Mouse (Mus musculus) urinary bladder, postnatal 14 days (tissue): ENCODE data around the gene Nbea.
A peak's percentile ranks its signal among the peaks of the same experiment; 100 is the strongest.
"Not testable (repeated sequence)": the region's sequence is repeated elsewhere in the genome, so short reads cannot be mapped to it uniquely, and the experiment has no call there.

ENCODE experiments used
- DNase-seq: peaks from one replicate; pipeline ENCODE4 v3.0.0; 2021; ENCODE audit warnings: low spot score

Gene Nbea

DNA sequence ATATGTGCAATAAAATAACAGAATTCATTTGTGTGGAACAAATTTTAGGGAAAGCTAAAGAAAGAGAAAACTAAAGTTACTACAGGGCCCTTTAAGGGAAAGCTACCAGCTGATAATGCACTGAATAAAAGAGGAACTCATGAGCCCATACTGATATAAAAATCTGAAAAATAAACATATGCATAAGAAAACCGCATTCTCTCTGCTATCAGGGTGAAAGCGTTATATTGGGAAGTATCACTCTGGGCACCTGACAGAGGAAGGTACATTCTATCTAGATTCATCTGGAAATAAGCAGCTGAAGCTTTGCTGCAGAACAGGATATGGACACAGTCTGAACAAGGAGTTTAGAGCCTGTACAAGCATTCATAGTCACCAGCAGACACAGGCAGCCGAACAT, 148.9 kb downstream of the Nbea start:
- DNase-seq: no peak

DNA sequence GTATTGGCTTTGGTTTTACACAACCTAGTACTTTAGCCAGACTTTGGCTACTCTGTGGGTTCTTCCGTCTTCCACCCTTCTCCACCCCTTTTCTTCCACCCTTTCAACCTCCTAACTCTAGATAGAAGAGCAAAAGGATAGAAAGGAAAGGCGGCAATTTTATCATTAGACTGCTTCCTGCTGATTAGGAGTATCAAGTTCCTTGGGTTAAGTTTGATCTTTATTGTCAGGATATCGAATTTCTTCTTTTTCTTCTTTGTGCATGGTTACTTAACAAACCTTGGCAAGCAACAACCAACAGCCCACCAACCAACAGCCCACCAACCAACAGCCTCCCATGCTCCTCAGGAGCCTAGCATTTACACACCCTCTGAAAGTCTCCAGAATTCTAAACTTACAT, 165.0 kb downstream of the Nbea start:
- DNase-seq: no peak

DNA sequence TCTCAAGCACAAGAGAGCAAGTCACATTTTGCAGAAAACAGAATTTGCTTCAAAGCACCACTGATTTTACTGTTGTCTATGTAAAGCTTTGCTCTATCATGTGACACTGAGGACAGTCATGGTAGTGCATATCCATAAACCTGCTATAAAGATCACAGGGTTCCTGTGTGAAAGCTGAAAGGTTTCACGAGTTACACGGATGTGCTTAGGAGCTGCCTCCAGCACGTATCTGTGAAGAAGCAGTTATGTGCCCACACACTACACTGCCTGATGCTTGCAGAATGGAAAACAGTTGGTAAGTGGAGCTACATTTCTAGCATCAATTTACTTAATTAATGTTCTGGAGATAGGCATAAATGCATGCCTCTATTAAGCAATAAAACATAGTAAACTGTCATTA, 172.4 kb downstream of the Nbea start:
- no peak for DNase-seq

DNA sequence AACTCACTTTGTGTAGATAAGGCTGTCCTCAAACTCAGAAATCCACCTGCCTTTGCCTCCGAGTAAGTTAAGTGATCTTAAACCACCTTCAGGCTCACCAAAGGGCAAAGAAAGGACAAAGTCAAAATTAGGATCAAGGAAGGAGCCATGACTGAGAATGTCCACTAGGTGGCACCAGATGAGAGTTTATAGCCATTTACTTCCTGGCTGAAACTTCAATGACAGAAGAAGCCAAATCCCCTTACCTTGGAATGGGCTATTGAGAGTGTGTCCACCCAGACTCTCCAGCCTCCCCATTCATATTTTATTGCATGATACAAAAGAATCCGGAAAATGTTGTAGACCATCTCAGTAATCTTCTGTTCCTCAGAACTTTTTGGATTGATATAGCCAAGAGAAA, 175.5 kb downstream of the Nbea start:
- DNase-seq: peak; percentile 24

DNA sequence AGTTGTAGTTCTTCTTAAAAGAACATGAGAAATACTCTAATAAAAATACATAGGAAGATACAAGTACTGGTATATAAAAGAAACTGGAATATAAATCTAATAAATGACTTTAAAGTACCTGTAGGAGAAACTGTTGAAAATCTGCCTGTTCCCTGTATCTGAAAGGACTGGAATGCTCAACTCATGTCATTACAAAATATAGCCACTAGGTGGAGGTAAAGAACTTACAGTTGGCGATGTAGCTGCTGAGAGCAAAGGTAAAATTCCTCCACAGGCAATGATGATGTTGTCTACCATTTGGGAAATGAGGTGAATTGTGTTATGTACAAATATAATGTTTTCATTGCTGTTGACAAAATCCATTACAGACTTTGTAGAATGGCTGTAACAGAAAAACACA, 183.2 kb downstream of the Nbea start:
- DNase-seq: no peak

DNA sequence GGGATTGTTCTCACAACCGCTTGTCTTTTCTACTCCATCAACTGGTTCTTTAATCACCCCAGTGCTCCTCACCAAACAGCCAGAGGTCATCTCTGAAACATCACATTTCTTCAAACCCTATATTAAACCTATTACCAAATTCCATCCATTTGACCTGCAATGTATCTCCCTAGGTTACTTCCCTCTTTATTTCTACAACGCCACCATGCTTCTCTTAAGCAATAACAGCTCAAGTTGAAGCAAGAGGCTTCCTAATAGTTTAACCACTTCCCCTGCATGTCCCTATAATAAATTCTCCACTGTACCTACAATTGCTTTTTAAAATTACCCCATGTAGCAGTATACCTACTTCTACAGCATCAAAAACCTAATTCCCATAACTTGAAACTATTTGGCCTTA, 205.1 kb downstream of the Nbea start:
- DNase-seq: no peak

DNA sequence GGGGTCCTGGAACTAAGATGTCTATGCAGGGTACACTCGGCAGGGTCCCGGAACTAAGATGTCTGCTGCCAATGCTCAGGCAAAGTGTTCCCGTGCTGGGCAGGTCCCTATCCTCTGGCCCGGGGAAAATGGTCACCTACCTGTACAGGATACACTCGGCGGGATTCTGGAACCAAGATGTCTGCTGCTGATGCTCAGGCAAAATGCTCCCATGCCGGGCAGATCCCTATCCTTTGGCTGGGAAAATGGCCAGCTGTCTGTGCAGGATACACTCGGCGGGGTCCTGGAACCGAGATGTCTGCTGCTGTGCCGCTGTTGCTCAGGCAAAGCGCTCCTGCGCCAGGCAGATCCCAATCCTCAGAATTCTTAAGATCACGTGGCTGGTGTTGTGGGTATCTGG, 206.5 kb downstream of the Nbea start:
- not testable (repeated sequence) for DNase-seq

DNA sequence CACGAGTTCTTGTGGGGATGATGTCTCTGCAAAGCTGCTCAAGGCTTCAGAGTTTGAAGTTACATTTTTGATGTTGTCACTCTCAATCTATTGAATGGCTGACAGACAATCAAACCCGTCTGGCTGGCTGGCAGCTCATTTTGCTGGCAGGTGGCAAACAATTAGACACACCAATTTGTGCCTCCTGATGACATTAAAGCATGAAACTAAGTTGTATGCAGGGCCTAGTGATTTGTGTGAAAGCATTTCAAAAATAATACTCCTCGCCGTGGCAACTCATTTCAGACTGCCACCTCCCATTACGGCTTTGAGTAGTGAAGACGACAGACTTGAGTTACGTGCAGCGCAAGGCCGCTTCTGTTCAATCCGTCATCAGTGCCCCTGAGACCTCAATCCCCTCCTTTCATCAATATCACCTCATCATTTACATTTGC, 217.8 kb downstream of the Nbea start:
- no peak for DNase-seq

DNA sequence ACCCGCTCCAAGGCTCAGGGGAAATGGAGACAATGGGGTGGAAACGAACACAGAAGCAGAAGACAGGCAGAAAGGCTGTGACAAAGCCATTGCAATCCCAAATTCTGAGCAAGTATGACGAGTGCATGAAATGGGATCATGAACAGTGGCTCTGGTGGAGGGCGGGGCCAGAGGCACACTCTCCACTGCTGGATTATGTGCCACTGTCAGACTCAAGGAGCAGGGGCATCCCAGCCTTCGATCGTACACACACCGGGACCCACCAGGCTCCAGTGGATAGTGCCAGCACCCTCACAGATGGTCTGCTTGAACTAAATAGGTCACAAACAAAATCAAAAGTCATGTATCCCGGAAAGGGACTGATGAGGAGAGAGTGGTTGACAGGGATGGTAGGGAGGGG, 220.5 kb downstream of the Nbea start:
- DNase-seq: no peak

DNA sequence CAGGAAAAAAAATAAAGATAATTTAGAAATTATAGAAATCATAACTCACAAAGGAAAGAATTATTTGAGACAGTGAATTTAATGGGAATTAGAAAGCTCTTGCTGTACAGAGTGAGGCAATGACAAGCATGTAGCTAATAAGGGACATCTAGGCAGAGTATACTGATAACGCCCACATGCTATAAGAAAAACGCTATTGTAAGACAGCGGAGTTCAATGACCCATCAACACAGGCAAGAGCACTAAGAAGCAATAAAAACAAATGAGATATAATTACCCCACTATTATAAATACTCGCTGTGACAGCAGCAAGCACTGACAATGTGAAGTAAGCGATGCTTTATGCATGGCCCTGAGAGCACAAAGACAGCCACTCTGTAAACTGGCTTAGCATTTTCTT, 233.5 kb downstream of the Nbea start:
- DNase-seq: no peak

DNA sequence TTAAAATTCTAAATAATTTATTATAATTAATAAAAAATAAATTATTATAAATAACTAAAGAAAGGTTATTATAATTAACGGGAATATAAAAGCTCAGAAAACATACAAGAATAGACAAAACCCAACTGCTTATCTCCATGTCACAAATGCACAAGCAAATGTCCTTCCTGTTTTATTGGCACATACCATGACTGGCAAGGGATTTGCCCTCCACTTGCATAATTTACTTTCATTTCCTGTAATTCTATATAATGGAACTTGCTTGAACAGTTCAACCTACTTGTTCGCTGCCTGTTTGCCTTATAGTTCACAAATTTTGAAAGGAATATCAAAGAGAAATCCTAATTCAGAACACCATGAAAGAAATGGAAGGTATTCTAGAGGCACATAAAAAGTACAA, 234.4 kb downstream of the Nbea start:
- DNase-seq: no peak

DNA sequence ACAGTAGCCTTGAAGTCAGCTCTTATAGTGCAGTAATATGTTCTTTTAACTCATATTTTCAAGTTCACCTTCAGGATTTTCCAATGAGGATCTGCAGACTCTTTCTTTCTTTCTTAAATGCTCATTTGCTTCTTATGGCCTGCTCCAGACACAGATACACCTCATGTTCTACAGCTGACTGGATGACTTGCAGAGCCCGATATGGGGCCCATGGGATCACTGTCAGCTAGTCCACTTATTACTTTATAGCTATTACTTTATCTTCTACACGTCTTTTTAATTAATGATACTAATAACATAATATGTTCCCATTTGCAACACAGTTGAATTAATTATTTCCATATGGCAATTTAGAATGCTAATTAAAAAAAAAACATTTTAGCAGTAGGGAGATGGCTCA, 256.2 kb downstream of the Nbea start:
- DNase-seq: no peak

DNA sequence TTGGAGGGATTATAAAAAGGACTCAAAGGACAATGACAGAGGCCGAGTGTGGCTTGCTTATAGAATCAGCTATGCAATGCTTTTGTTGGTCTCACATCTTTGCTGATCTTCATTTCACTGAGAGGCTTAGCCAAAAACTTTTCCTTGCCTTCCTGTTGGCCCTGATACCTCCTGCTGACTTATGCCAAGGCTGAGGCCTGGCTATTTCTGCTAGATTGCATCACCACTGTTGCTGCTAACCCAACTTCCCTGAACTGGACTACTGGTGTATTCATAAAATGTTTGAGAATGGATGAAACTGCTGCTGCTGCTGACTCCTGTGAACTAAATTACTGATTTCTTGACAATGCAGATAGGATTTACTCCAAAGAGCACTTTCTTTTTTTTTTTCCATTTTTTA, 274.2 kb downstream of the Nbea start:
- no peak for DNase-seq

DNA sequence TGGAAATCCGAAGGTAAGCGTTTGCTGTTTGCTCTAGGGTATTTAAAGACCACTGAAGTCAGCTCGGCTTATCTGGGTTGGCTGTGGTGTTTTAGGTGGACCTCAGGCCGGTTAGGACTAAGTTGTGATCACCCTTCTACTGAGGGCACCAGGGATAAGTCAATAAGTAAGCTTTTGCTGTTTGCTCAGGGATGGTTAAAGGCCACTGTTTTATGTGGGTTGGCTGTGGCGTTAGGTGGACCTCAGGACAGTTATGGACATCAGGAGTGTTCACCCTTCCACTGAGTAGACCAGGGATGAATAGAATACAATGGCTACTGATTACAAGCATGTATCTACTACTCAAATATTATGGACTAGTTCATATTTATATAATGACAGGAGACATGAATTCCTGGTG, 292.9 kb downstream of the Nbea start:
- no peak for DNase-seq

DNA sequence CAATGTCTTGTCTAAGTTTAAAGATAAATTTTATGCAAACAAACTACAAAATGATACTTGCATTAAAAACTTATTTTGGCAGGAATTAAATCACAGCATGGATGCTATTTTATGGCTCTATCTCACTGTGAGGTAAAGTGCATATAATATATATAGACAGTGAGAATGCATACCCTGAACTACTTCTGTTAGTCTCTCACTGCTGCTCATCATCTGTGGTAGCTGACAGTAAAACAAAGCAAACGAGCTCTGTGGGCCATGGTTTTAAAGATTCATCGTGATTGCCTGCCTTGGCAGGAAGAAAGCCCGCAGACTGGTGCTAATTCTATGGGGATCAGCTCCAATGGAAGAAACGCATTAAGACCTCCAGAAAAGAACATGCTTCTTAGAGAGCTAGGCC, 294.3 kb downstream of the Nbea start:
- no peak for DNase-seq

DNA sequence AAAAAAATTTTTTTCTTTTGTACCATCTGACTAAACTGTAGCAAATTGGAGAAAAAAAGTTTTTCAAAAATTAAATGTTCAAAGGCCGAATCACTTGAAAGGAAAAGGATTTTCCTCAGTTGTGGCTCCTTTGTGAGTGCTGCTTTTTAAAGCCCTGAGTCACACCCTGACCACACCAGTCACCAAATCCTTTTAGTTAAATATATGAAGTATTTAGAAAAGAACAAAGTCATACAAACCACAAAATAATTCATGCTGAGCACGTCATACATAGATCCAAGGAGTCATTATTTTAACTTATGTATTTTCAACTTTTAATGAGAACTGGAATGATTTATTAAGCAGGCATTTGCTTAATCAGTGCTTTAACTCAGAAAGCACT, 295.7 kb downstream of the Nbea start:
- DNase-seq: no peak

DNA sequence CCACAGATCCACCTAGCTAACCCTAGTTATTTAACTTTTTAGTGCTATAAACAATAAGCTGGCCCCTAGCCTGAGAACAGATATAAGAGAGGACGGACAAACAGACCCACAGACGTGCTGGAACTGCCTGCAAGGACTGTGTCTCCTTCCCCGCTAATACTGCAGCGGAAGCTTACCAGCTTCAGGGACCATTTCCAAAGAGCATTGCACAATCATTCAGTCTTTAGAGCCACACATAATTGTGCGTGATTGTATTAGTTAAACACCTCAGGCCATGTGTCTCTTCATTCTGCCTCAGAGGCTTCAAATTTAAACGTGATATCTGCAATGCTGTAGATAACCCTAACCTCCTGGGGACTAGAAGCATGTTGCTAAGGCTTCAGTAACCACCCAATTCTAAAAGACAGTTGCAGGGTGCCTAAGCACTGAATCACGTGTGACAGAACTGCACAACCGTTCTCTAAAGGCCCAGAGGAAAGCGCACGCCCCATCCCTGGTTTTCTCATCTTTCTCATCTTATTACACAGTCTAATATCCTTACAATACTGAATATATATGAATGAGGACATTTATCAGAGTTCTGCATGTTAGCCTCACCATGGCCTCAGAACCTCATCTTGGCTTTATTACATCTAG, 296.2 kb downstream of the Nbea start:
- no peak for DNase-seq

DNA sequence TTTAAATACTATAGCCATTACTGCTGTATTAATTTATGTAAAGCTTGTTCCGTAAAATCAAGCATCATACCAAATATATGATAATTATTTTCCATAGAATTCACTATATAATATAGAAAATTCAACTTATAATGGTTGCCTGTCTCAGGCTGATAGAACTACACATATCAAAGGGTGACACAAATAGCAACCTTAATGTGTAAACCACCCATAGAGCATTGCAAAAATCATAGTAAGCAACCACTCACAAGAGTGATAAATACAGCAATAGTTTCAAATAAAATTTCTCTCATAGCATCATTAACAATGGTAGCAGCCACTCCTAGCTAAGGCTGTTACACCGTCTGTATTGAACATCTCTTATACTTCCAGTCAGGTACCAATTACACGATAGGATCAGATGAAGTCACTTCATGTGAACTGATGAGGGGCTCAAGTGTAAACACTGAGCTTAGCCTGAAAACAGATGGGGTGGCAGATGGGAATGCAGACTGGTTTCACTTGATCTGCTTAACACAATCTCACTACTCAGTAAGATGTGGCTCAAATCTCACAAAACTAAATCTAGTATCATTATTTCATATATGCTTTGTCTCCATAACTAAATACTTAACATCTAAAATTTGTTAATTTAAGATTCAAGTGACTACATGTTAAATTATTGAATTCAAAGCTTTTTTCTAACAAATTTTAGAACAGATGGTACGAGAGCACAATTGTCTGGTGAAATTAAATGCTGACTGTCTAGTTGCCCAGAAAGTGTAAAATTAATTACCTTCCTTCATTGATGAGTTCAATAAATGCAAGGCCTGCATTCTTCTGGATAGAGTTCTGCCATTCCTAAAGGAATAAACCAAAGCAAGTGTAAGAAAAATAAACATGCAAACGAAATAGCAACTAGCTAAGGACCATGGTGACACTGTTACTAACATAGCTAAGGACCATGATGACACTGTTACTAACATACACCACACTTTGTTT, 310.3 kb downstream of the Nbea start:
- DNase-seq: no peak

DNA sequence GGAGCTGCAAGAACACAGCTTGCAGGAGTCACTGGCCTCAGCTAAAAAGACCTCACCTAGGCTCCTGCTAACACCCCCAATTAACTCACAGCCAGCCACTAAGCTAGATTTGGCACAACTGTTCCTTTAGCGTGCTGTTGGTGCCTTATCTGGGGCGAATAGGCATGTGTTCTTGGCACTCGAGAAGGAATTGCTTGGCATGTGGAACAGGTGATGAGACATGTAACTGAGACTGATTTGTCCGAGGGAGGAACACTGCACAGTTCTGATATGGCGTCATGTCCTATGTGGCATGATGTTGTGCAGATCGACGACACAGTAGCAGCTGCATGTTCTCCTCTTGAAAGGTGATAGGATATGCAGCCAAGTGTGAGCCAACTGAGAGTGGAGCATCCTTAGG, 331.0 kb downstream of the Nbea start:
- no peak for DNase-seq

DNA sequence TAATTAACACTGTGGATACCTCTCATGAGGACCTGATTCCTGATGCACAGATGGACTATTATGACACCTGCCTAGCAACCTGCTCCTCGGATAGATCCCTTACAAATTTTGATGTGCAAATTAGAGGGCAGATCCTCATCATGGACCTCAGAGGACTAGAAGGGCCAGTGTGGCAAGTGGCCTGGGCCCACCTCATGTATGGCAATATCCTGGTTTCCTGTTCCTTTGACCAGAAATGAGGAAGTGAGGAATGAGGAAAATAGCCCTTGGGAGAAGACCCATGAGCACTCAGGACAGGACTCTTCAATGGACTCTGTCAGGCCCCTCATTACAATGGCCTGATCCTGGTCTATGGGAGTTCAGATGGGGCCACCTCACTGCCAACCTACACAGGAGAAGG, 336.4 kb downstream of the Nbea start:
- DNase-seq: no peak

DNA sequence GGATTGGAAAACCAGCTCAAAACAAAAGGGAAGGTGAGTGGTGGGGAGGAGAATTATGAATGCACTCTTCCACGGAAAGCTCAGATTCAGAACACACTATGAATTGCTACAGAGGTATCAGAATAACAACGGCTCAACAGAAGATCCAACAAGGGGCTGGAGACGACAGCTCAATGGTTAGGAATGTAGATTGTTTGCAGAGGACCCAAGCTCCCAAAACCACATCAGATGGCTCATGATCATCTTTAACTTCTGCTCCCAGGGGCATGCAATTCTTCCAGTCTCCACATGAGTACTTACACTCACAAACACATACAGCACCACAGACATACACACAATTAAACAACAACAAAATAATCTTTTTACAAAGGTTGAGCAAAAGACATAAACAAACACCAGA, 346.3 kb downstream of the Nbea start:
- no peak for DNase-seq

DNA sequence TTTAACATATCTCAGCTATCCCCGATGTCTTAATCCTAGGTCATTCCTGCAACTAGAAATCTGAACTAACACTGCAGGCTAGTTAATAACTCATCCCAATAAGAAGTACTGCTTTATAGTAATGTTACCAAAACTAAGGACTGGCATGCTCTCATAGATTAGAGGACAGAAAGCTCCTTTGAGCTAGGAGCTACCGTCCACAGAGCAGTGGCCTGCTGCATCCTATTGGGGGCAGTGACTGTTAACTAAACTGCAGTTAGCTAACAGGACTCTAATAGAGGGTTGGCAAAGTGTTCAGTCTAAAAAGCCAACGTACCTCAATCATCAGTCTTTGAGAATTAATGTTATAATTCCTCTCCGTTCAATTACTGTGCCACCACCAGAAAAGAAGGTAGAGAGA, 348.3 kb downstream of the Nbea start:
- DNase-seq: no peak

DNA sequence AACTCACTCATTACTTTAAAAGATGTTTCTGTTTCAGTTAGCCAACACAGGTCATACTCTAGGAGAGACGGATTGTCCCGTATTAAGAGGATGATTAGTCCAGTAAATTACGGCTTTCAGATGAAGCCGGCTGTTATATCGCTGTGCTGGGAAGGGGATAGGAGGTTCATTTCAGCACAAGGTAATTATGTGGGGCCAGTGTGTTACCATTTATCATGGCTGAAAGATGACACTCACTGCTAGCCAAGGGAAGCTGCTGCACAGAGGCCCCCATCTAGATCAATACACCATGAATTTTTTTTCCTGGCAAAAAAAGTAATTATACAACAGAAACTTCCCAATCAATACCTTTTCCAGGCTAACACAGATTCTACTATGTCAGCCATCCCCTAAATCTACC, 353.3 kb downstream of the Nbea start:
- no peak for DNase-seq
